10 mouse cellular contexts compared by ENCODE assay signal in the genomic region with DNA sequence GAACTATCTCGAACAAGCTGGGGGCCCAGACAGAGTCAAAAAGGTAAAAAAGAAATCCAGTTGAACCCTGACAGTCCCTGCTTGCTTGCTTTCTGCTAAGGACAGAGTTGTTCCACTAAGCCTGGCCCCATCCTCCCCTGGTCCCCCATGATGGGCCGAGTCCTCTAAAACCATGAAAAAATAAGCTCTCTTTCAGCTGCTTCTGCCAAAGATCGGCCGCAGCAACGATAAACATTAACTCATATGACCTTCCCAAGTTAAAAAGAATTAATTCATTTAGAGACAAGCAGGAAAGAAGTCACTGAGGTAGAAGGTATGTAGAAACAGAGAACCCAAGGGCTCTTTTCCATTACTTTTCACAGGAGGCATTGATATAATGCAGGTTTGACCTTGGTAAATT. TPM values are rescaled to one million over a fixed set of nuclear protein-coding genes. Genes with fewer than 3 reads are reported as not detected.
"Had no signal": no experiment of that assay in that cellular context is flagged by ENCODE, and none has a peak within 500 bp of the region (broad histone marks: within the 10 kb centered on the region; RNA-seq: fewer than 3 reads in every experiment).

No protein-coding gene starts in this region.

- H3K9me3 ChIP-seq: limb, embryonic 13.5 days; midbrain, embryonic 13.5 days; neural tube, embryonic 15.5 days had no signal

- H3K36me3 ChIP-seq: limb, embryonic 13.5 days; midbrain, embryonic 13.5 days; neural tube, embryonic 15.5 days had no signal

- H3K4me2 ChIP-seq: limb, embryonic 13.5 days; midbrain, embryonic 13.5 days; neural tube, embryonic 15.5 days had no signal

- ATAC-seq: intestine, embryonic 16.5 days; midbrain, embryonic 13.5 days had no signal

- H3K27me3 ChIP-seq: limb, embryonic 13.5 days; midbrain, embryonic 13.5 days; neural tube, embryonic 15.5 days had no signal

- H3K4me3 ChIP-seq: limb, embryonic 13.5 days; midbrain, embryonic 13.5 days; myocyte; neural tube, embryonic 15.5 days had no signal

- H3K4me1 ChIP-seq: limb, embryonic 13.5 days; midbrain, embryonic 13.5 days; neural tube, embryonic 15.5 days had no signal

- DNase-seq: lung, adult 18-20 months; thymus, postnatal 4 days had no signal

- H3K27ac ChIP-seq: limb, embryonic 13.5 days; liver, embryonic 14.5 days; midbrain, embryonic 13.5 days; neural tube, embryonic 15.5 days; stomach, postnatal 0 days had no signal

- H3K9ac ChIP-seq: limb, embryonic 13.5 days; liver, embryonic 14.5 days; midbrain, embryonic 13.5 days; neural tube, embryonic 15.5 days had no signal

RNA-seq across cellular contexts. Expression of gene Npas2, which starts 16.8 kb away (rescaled TPM):
- total RNA-seq: liver, adult 2 months had no signal
